Mouse (Mus musculus): ENCODE results near the gene Wsb1.

The Wsb1 gene

DNA sequence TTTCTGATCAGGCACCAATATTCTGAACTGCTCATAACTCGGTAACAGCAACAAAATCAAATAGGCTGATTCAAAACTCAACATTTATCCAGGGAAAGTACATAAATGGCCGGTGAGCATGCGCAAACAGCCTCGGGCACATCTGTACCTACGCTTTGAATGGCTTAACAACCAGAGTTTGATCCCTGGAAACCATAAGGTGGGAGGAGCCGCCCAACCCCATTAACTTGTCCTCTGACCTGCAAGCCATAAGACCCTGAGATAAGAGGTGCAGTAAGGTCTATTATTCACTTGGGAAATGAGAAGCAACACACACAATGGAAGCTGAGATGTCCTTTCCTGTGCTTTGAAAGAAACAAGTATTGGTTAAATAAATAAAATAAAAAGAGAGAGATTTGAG, 37.3 kb downstream of the Wsb1 start:
- in situ Hi-C loops (cut with MboI, MseI) = no loop called here

DNA sequence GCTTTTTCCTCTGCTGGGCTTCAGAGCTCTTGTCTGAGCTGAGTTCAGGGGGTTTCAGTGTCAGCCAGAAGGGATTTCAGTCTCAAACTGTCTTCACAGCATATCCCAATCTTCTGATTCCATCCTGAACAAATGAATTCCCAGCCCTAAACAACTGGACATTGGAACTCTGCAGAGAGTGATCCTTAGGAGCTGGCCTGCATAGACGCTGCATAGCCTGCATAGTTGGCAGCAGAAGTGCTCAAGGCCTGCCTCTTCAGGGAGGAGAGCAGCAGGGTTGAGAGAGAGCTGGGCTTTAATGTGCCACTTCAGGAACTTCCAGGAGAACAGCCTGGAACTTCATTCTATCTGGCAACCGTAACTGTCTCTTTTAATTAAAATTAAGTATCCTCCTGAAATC, 38.9 kb downstream of the Wsb1 start:
- in situ Hi-C loops (cut with MboI, MseI) = no loop called here

DNA sequence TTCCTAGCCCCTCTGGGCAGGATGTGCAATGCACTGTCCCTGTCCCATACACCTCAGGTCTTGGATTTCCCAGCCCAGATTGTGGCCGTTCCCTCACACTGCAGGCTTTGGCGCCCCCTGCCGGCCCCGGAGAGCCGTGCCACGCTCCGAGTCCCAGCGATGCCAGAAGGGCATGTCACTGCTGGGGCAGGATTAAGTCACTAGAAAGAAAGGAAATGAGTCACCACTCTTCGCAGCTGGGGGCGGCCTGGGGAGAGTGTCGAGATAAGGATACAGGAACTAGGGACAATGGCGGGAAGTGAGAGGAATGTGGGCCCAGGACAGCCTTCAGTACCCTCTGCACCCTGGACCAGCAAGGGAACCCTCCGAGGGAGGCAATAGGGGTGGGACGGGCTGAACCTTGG, 40.5 kb downstream of the Wsb1 start:
- in situ Hi-C loops (cut with MboI, MseI) = loop anchor here (5.0 kb wide), 3 partner anchors 67 to 237 kb away; partner anchors contain the start of gene Ksr1

DNA sequence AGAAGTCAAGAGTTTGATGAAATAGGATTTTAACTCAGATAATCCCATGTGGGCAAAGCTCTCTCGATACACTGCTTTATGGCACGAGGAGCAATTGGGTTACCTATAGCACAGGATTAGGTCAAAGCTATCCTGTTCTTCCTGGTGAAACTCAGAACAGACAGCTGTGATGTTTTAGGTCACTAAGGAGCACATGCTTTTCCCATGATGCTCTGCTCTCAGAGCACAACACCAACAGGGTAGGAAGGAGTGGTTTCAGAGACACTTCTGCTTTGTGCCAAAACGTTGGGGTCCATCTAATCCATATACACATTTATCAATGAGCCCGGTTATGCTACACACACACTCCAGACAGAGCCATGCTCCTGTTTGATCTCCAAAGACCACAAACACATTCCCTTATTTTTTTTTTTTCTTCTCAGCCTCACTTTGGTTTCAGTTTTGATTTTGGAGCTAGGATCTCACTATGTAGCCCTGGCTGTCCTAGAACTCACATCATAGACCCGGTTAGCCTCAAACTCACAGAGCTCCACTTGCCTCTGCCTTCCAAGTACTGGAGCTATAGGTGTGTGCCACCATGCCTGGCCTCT, 44.5 kb downstream of the Wsb1 start:
- in situ Hi-C loops (cut with MboI, MseI) = loop anchor here (5.0 kb wide), 3 partner anchors 63 to 233 kb away; partner anchors contain the start of gene Ksr1

DNA sequence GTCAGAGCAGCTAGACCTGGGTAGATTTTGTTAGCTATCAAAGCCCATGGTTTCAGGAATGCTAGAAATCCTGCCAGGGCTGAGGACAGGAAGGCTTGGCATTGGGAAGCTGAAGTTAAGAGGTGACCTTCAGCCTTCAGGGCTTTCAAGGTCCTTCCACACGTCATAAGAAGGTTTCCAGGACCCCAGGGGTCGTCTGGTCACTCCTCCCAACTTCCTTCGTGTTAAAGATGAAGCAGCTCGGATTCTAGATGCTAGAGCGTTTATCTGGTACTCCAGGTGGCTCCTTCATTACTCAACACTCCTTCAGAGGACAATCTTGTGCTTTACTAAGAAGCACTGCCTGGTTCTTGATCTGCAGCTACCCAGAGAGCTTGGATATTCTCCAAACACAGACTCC, 45.4 kb downstream of the Wsb1 start:
- in situ Hi-C loops (cut with MboI, MseI) = no loop called here

DNA sequence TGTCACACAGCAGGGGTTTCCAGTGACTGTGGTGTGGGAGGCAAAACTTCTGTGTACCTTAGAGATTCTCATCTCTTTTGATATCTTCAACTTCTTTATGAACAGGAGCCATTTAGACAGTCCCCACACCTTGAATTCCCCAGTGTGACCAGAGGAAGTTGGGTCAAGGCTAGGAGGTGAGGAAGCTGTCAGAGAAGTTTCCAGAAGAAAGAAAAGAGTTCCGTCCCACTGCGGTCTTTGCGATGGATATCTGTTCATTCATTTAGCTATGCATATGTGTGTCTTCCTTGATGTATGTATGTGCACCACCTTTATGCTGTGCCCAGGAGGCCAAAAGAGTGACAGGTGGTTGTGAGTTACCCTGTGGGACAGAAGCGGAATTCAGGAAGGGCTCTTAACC, 46.0 kb downstream of the Wsb1 start:
- in situ Hi-C loops (cut with MboI, MseI) = no loop called here

DNA sequence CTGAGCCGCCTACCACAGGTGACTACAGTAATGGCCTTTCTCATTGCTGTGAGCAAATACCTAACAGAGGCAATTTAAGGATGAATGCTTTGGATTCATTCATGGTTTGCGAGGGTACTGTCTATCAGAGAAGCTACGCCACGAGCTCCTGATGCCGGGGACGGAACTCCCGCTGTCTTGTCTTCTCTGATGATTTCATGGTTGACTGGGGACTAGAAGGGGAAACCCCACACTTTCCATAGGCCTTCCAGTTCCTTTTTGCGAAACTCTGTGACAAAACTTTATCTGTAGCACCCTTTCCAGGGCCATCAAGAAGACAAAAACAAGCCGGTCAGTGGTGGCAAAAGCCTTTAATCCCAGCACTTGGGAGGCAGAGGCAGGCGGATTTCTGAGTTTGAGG, 46.8 kb downstream of the Wsb1 start:
- in situ Hi-C loops (cut with MboI, MseI) = no loop called here

DNA sequence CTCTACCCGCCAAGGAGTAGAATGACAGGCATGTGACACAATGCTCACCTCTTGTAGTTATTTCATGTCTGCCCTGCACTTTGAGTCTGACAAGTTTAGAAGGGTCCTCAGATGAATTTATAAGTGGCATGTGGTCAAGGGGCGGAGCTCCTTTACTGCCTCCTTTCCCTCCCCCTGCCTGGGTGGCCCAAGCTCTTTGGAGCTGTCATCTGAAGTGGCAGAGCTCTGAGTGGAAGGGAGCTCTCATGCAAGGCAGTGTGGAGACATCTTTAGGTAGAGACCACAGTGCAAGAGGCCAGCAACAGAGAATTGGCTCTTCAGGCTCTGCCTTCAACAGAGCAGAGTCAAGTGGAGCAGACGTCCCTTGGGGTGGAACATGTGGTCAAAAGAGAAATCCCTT, 50.0 kb downstream of the Wsb1 start:
- in situ Hi-C loops (cut with MboI, MseI) = no loop called here

DNA sequence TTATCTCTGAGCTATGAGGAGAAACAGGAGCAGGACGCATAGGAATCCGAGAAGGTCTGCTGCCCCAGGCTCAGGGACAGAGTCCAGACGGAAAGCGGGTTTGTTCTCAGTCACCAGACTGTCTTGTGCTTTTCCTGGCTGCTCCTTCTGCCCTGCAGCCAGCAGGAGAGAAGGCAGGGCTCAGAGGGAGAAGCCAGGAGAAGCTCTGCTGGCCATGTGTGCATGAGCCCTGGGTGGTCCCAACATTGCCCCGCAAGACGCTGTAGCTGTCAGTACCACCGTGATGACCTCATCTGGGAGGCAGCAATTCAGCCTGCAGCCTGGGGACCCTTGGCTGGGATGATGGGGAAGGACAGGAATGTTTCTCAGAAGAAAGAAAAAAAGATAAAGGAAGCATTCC, 54.0 kb downstream of the Wsb1 start:
- in situ Hi-C loops (cut with MboI, MseI) = no loop called here

DNA sequence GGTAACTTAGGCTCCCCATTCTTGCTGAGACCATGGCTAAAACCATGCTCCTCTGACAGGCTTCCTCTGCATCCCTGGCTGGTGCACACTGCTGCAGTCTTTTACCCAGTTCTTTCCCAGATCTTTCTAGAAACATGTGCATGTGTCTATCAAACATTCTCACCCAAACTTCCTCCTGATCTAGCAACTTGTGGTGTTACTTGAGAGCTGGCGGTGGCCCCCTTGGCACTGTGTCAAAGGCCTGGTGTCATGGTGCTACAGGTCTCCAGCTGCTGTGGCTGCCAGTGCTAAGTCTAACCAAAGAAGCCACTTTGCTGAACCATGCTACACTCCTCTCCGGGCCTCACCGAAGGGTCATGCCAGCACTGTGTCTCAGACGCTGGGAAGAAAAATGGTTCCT, 55.9 kb downstream of the Wsb1 start:
- in situ Hi-C loops (cut with MboI, MseI) = no loop called here

DNA sequence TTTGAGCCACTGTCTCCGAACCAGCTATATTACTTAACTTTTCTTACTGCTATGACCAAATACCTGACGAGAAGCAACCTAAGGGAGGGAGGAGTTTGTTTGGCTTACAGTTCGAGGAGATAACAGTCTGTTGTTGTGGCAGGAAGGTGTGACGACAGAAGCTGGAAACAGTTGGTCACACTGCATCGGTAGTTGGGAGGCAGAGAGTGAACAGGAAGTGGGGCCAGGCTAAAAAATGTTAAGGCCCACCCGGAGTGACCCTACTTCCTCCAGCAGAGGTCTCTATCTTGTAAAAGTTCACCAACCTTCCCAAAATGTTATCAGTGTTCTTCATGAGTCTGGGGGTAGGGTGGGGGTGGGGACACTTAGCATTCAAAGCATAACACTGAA, 56.6 kb downstream of the Wsb1 start:
- in situ Hi-C loops (cut with MboI, MseI) = no loop called here

DNA sequence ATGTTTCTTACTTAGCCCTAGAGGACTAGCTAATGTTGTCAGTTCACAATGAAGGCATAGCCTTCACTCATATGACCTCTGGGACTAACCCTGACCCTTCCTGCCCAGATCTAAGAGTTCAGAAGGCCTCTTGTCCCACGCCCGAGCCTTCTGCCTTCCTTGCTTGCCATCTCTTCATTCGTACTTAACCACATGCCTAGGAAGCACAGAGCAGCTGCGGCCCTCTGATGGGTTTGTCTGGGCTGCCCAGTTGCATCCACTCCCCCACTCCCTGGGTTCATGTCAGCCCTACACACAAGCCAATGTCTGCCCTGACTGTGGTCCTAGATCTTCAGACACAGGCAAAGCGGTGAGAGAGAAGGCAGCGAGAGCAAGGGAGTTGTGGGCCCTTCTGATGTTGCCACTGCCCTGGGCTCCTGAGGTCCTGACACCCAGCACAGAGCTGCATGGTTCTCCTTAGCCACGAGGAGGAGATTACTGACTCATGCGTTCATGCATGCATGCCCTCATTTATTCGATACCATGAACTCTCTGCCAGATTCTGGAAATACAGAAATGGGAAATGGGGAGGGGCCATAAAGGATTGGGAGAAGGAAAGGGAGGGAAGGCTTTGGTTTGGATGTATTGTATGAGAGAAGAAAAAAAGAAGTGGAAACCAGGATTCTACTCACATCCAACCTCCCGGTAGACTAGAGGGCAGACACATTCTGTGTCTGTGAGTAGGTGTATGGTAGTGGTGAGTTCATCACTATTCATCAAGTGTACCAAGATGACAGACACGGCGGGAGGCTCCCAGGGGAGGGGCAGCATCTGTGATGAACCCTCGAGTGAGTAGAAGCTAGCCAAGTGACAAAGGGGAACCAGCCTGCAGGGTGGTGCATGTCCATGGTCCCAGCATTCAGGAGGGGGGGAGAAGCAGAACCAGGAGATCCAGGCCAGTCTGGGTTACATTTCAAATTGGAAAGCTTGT, 57.3 kb downstream of the Wsb1 start:
- in situ Hi-C loops (cut with MboI, MseI) = no loop called here

DNA sequence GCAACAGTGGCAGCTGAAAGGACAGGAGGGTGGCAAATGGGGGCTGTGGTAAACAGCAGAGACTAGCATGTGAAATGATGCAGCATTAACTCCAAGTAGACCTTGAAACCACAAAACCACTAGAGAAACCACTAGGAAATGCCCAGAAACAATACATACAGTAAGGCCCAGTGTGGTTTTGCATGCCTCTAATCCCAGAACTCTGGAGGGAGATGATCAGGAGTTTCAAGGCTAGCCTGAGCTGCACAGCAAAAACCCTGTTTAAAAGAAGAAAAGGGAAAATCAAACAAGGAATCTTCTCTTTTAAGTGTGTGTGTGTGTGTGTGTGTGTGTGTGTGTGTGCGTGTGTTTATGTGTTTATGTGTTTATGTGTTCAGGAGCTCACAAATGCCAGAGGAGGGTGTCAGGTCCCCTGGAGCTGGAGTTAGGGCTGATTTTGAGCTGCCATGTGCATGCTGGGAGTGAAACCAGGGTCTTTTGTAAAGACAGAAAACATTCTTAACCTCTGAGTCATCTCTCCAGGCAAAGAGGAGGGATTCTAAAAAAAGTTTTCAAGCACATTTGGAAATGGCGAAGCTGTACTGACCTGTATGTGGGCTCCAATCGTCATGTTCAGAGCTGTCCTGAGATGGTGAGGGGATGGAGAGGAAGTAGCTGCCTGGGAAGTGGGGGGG, 58.1 kb downstream of the Wsb1 start:
- in situ Hi-C loops (cut with MboI, MseI) = no loop called here

DNA sequence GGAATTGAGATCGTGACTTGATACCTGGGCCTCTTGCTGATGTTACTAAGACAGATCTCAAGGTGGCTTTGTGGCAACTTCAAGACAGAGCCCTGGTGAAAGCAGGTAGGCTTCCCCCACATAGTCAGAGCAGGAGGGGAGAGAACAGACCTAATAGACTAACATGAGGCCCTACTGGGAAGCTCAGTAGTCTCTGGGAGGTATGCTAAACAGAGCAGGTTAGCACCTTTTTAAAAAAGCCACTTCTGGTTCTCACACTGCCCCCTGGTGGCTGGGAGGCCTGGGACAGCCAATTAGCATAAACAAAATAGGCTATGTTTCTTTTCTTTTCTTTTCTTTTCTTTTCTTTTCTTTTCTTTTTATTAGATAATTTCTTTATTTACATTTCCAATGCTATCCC, 62.3 kb downstream of the Wsb1 start:
- in situ Hi-C loops (cut with MboI, MseI) = no loop called here

DNA sequence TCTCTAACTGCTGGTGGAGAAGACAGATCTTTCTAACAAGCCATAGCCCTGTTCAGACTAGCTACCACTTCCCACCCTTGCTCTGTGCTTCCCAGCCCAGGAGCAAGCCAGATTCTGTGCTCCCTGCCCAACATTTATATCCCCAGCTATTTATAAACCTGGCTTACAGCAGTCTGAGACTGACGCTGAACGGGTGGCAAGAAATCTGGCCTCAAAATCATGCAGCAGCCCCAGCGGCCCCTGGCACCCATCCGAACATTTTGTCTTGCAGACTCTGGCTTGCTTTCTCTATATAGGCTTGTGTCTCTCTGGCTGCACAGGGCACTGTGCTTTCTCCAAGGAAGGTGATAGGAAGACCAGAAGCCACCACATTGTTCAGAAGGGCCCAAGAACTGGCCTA, 63.3 kb downstream of the Wsb1 start:
- in situ Hi-C loops (cut with MboI, MseI) = no loop called here

DNA sequence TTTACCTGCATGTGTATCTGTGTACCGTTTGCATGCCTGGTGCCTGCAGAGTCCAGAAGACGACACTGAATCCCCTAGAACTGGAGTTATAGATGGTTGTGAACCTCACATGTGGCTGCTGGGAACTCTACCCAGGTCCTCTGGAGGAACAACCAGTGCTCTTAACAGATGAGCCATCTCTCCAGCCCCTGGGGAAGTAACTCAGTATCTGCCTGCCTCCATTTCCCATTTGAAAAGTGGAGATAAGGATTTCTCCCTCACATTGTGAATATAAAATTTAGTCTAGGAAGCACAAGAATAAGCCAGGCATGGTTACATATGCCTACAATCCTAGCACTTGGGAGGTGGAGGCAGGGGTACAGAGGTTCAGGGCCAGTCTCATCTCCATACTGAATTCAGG, 64.2 kb downstream of the Wsb1 start:
- in situ Hi-C loops (cut with MboI, MseI) = no loop called here

Data from T-helper 1 cell (primary cell).